Mouse (Mus musculus): ENCODE data around the gene Bbx.

The Bbx gene

DNA sequence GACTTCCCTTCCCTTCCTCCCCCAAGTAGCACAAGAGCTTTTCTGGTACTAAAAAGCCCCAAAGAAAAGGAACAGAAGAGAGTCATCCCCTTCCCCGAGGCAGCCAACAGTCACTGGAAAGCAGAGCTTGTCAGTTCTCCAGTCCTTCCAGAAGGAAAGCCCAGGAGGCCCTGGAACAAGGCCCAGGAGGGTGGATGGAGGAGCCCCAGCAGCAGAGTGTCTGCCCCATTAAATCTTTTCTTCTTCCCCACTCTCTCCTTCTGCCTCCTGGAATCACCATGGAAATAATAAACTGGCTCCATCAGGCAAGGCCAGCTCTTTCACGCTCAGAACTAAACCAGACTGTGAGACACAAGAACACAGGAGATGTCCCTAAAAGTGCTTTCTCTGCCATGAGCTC lies 284.3 kb downstream of the Bbx start:
- peak; percentile 76 to 78 for DNase-seq
